Mouse (Mus musculus) MEL (cell line): ENCODE results near the gene Edc3. TPM values are rescaled to one million over a fixed set of nuclear protein-coding genes. Genes with fewer than 3 reads are reported as not detected.

Experiments
- UBTF ChIP-seq: IDR thresholded peaks from 2 replicates; pipeline ENCODE4 v1.6.1; 2012; ENCODE audit warnings: low read depth, mild to moderate bottlenecking, inconsistent platforms, low read length, improper control_type of control experiment, moderate library complexity, borderline replicate concordance; ENCODE audit not compliant: insufficient read depth
- ZMIZ1 ChIP-seq: IDR thresholded peaks from 2 replicates; pipeline ENCODE4 v1.6.1; 2012; ENCODE audit warnings: low read depth, mild to moderate bottlenecking, inconsistent platforms, low read length, improper control_type of control experiment, moderate library complexity
- polyA plus RNA-seq, 2 experiments: library from polyadenylated mRNA; stranded (reverse) in 1 of 2; unstranded in 1 of 2; fragments of >175 nt in 1 of 2; fragments of >200 nt in 1 of 2; gene quantifications; 2 replicates each; pipeline versions ENCODE4 v1.2.1 to v1.2.4; 2012; ENCODE audit warnings: low replicate concordance in 2 of 2, low read depth in 1 of 2; ENCODE audit not compliant: insufficient read length in 2 of 2, insufficient read depth in 1 of 2, missing spikeins in 1 of 2
- total RNA-seq: library from RNA; depleted of rRNA; stranded (reverse); fragments of 300-350 nt; gene quantifications from 2 replicates; pipeline ENCODE4 v1.2.3, GENCODE M21; 2012; rRNA removed

The Edc3 gene
- total and polyA plus RNA-seq, 3 experiments: 7.2 to 25.7 TPM; not detected in 1

DNA sequence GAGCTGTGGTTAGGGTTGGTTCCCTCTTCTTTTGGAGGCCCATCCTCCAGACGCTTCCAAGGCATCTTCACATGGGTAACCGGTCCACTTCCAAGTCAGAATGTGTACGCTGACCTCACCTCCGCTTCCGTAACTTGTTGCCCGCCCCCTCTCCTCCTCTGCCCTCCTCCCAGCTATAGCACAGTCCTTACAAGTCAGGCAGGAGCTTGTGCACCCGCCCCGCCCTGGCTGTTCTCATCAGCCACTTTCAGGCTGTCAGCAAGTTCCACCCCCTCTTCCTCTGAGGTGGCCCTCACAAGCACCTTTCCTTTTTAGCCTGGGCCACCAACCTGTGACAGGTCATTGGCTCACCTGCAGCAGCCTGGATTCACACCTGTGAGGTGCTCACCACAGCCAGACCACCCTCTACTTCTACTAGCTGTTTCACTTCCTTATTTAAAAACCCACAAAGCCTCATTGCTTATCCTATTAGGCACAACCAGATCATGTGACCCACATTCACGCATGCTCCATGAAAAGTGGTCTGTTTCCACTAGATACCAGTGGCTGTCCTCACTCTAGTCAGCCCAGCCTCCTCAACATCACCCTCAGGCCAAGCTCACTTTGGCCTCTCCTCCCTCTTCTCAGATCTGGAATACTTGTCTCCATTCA is 92.1 kb downstream of the Edc3 start (continued):
- TF ChIP-seq ZMIZ1 (no peak), UBTF (no peak)

Other genes starting within 250 kb of the Edc3 start
- 1.9 and 2.3 TPM in 2 replicates for gene Scamp5, start 240.5 kb upstream of the Edc3 start, total RNA-seq
- gene Scamp5, start 240.5 kb upstream of the Edc3 start, polyA plus RNA-seq: 1 to 10 TPM in 1 of 2 experiments, not detected in 1; 4.3 TPM
- 0.12 TPM in 1 of 2 replicates, not detected in the other for gene Rpp25, start 204.5 kb upstream of the Edc3 start, total RNA-seq
- under 1 TPM in 1 of 2 experiments, not detected in 1; 0.68 TPM for gene Rpp25, start 204.5 kb upstream of the Edc3 start, polyA plus RNA-seq
- gene Cox5a, start 187.3 kb upstream of the Edc3 start, total RNA-seq: 364 and 367 TPM in 2 replicates
- 100 to 1,000 TPM in 1 of 2 experiments, not detected in 1; 400 TPM for gene Cox5a, start 187.3 kb upstream of the Edc3 start, polyA plus RNA-seq
- gene Fam219b, start 171.0 kb upstream of the Edc3 start, total RNA-seq: 12.7 and 16.4 TPM in 2 replicates
- 10 to 100 TPM in 1 of 2 experiments, not detected in 1; 12.8 TPM for gene Fam219b, start 171.0 kb upstream of the Edc3 start, polyA plus RNA-seq
- 24.3 and 25.9 TPM in 2 replicates for gene Mpi, start 155.8 kb upstream of the Edc3 start, total RNA-seq
- 10 to 100 TPM in 1 of 2 experiments, not detected in 1; 37.7 TPM for gene Mpi, start 155.8 kb upstream of the Edc3 start, polyA plus RNA-seq
- 32.4 and 35.4 TPM in 2 replicates for gene Scamp2, start 147.6 kb upstream of the Edc3 start, total RNA-seq
- 10 to 100 TPM in 1 of 2 experiments, not detected in 1; 51.4 TPM for gene Scamp2, start 147.6 kb upstream of the Edc3 start, polyA plus RNA-seq
- 4.3 and 5.0 TPM in 2 replicates for gene Ulk3, start 119.1 kb upstream of the Edc3 start, total RNA-seq
- 10 to 100 TPM in 1 of 2 experiments, not detected in 1; 11.9 TPM for gene Ulk3, start 119.1 kb upstream of the Edc3 start, polyA plus RNA-seq
- not detected in 2 replicates for gene Cplx3, start 102.3 kb upstream of the Edc3 start, total RNA-seq
- not detected for gene Cplx3, start 102.3 kb upstream of the Edc3 start, polyA plus RNA-seq
- gene Lman1l, start 87.8 kb upstream of the Edc3 start, total RNA-seq: 0.08 TPM in 1 of 2 replicates, not detected in the other
- gene Lman1l, start 87.8 kb upstream of the Edc3 start, polyA plus RNA-seq: under 1 TPM in 1 of 2 experiments, not detected in 1; 0.11 TPM
- gene Csk, start 54.9 kb upstream of the Edc3 start, total RNA-seq: 213 and 215 TPM in 2 replicates
- gene Csk, start 54.9 kb upstream of the Edc3 start, polyA plus RNA-seq: 100 to 1,000 TPM in 1 of 2 experiments, not detected in 1; 338 TPM
- not detected in 2 replicates for gene Cyp1a2, start 24.8 kb upstream of the Edc3 start, total RNA-seq
- gene Cyp1a2, start 24.8 kb upstream of the Edc3 start, polyA plus RNA-seq: not detected
- 0.04 and 0.07 TPM in 2 replicates for gene Cyp1a1, start 20.6 kb upstream of the Edc3 start, total RNA-seq
- gene Cyp1a1, start 20.6 kb upstream of the Edc3 start, polyA plus RNA-seq: under 1 TPM in 1 of 2 experiments, not detected in 1; 0.26 TPM
- 28.8 and 31.2 TPM in 2 replicates for gene Clk3, start 57.3 kb downstream of the Edc3 start, total RNA-seq
- gene Clk3, start 57.3 kb downstream of the Edc3 start, polyA plus RNA-seq: 10 to 100 TPM in 1 of 2 experiments, not detected in 1; 65.6 TPM
- gene Arid3b, start 128.3 kb downstream of the Edc3 start, total RNA-seq: 2.1 and 2.3 TPM in 2 replicates
- gene Arid3b, start 128.3 kb downstream of the Edc3 start, polyA plus RNA-seq: 1 to 10 TPM in 1 of 2 experiments, not detected in 1; 7.4 TPM
- 22.7 and 23.7 TPM in 2 replicates for gene Ubl7, start 202.4 kb downstream of the Edc3 start, total RNA-seq
- gene Ubl7, start 202.4 kb downstream of the Edc3 start, polyA plus RNA-seq: 10 to 100 TPM in 1 of 2 experiments, not detected in 1; 89.6 TPM
- gene Sema7a, start 231.6 kb downstream of the Edc3 start, total RNA-seq: not detected in 2 replicates
- gene Sema7a, start 231.6 kb downstream of the Edc3 start, polyA plus RNA-seq: under 1 TPM in 1 of 2 experiments, not detected in 1; 0.03 TPM